Mouse (Mus musculus) midbrain, postnatal 0 days (tissue): ENCODE data around the gene Slc35c1. TPM values are rescaled to one million over a fixed set of nuclear protein-coding genes. Genes with fewer than 3 reads are reported as not detected.

ENCODE experiments used
- ATAC-seq: fragments of 200-750 bp; cut with Nextera tagmentation; 2 replicates; pipeline ENCODE4 v1.8.0; 2017; ENCODE audit warnings: moderate number of reproducible peaks, mild to moderate bottlenecking, moderate TSS enrichment, moderate library complexity; ENCODE audit not compliant: low FRiP score
- DNase-seq: peaks from one replicate; pipeline ENCODE4 v3.0.0-alpha.2; 2015; ENCODE audit warnings: low spot score
- H3K27ac ChIP-seq: fragments of 300-500 bp; sonication (generic); 2 replicates; pipeline ENCODE4 v1.5.1; 2014; ENCODE audit warnings: low read depth, mild to moderate bottlenecking, low read length, mixed read lengths
- H3K27me3 ChIP-seq: fragments of 300-500 bp; sonication (generic); 2 replicates; pipeline ENCODE4 v1.6.1; 2014; ENCODE audit warnings: low read length, control low read depth, mixed read lengths; ENCODE audit not compliant: insufficient read depth
- H3K36me3 ChIP-seq: fragments of 300-500 bp; sonication (generic); 2 replicates; pipeline ENCODE4 v1.6.1; 2014; ENCODE audit warnings: low read length, control low read depth, mixed read lengths; ENCODE audit not compliant: insufficient read depth
- H3K4me1 ChIP-seq: fragments of 300-500 bp; sonication (generic); 2 replicates; pipeline ENCODE4 v1.6.1; 2014; ENCODE audit warnings: mild to moderate bottlenecking, control low read depth, antibody characterized with exemption, low read length, mixed read lengths; ENCODE audit not compliant: insufficient read depth
- H3K4me2 ChIP-seq: fragments of 300-500 bp; sonication (generic); 2 replicates; pipeline ENCODE4 v1.6.1; 2014; ENCODE audit warnings: low read depth, mild to moderate bottlenecking, low read length, mixed read lengths; ENCODE audit not compliant: poor library complexity, severe bottlenecking
- H3K4me3 ChIP-seq: fragments of 300-500 bp; sonication (generic); 2 replicates; pipeline ENCODE4 v1.5.1; 2014; ENCODE audit warnings: low read depth, mild to moderate bottlenecking, low read length, moderate library complexity
- H3K9ac ChIP-seq: fragments of 300-500 bp; sonication (generic); replicated peaks from 2 replicates; pipeline ENCODE4 v1.6.1; 2014; ENCODE audit warnings: mild to moderate bottlenecking, low read length, moderate library complexity, mixed read lengths; ENCODE audit not compliant: poor library complexity, severe bottlenecking
- H3K9me3 ChIP-seq: fragments of 300-500 bp; sonication (generic); 2 replicates; pipeline ENCODE4 v1.6.1; 2016; ENCODE audit warnings: low read length, control low read depth
- CTCF ChIP-seq: IDR thresholded peaks from 2 replicates; pipeline ENCODE4 v1.5.1; 2016; ENCODE audit warnings: antibody characterized with exemption, mild to moderate bottlenecking
- WGBS: fragments of 180-500 bp; shearing (Covaris S2); extraction: QIAGEN DNeasy Blood & Tissue Kit; methylation state at CpG from one replicate; pipeline ENCODE4 v1.1.7; 2014; 5-methylcytosine and 5-hydroxymethylcytosine counted together
- polyA plus RNA-seq: library from polyadenylated mRNA; unstranded; fragments of >200 nt; fragmentation: Nextera tagmentation; extraction: Ambion mirVana; gene quantifications from 2 replicates; pipeline ENCODE4 v1.2.1, GENCODE M21; 2015
- total RNA-seq: library from RNA; depleted of rRNA; stranded (reverse); fragments of >200 nt; gene quantifications from 2 replicates; pipeline ENCODE4 v1.2.3, GENCODE M21; 2014

Slc35c1 gene
- total and polyA plus RNA-seq, 2 experiments from 2014 or later: 16.8 to 18.6 TPM

GRCm38 (mm10) chr2:92445890-92446289, 14.4 kb downstream of the Slc35c1 start:
- no peaks in the 10 kb centered on the region for H3K27me3 ChIP-seq
- H3K36me3 ChIP-seq: no peaks in the 10 kb centered on the region
- no peak for DNase-seq
- WGBS: 36% methylated on average over 9 of the region's 9 CpGs
- no peak for ATAC-seq
- H3K27ac ChIP-seq: no peak overlapping the region
- H3K4me2 ChIP-seq: no peak overlapping the region
- TF ChIP-seq CTCF: no peak
- H3K4me1 ChIP-seq: no peaks in the 10 kb centered on the region
- H3K9me3 ChIP-seq: no peaks in the 10 kb centered on the region
- H3K9ac ChIP-seq: no peak overlapping the region
- no peak overlapping the region for H3K4me3 ChIP-seq

- no peak for ATAC-seq
- no peak for TF ChIP-seq CTCF
Measured at GRCm38 (mm10) chr2:92444376-92444775, 16.0 kb downstream of the Slc35c1 start.

GRCm38 (mm10) chr2:92443313-92443712, 17.0 kb downstream of the Slc35c1 start:
- no peak overlapping the region for H3K4me2 ChIP-seq
- TF ChIP-seq CTCF: no peak
- H3K27ac ChIP-seq: no peak overlapping the region
- ATAC-seq (no peak), DNase-seq (no peak)
- H3K9ac ChIP-seq: no peak overlapping the region
- H3K9me3 ChIP-seq: no peaks in the 10 kb centered on the region
- WGBS: 83% methylated on average over 4 of the region's 4 CpGs
- no peaks in the 10 kb centered on the region for H3K36me3 ChIP-seq
- H3K4me3 ChIP-seq: no peak overlapping the region
- H3K27me3 ChIP-seq: no peaks in the 10 kb centered on the region
- no peaks in the 10 kb centered on the region for H3K4me1 ChIP-seq

More at GRCm38 (mm10) chr2:92444376-92444775, 16.0 kb downstream of the Slc35c1 start:
- Histone ChIP-seq H3K9ac (no peak overlapping the region), H3K4me1 (no peaks in the 10 kb centered on the region), H3K27ac (no peak overlapping the region), H3K36me3 (no peaks in the 10 kb centered on the region), H3K27me3 (no peaks in the 10 kb centered on the region), H3K4me2 (no peak overlapping the region), H3K4me3 (no peak overlapping the region), H3K9me3 (no peaks in the 10 kb centered on the region)
- DNase-seq: no peak
- WGBS: 41% methylated on average over 4 of the region's 4 CpGs

GRCm38 (mm10) chr2:92442419-92443001, 17.8 kb downstream of the Slc35c1 start:
- Histone ChIP-seq H3K4me2 (no peak overlapping the region), H3K9me3 (no peaks in the 10 kb centered on the region), H3K36me3 (no peaks in the 10 kb centered on the region), H3K9ac (no peak overlapping the region), H3K27ac (no peak overlapping the region; the same call in 1 of the 2 replicates), H3K27me3 (no peaks in the 10 kb centered on the region), H3K4me1 (no peaks in the 10 kb centered on the region), H3K4me3 (no peak overlapping the region)
- DNase-seq (no peak), ATAC-seq (no peak)
- no peak for TF ChIP-seq CTCF
- 73% methylated on average over 12 of the region's 12 CpGs for WGBS

- no peak overlapping the region for H3K27ac ChIP-seq
- no peak overlapping the region for H3K9ac ChIP-seq
- no peak overlapping the region for H3K4me2 ChIP-seq
- TF ChIP-seq CTCF: no peak
- H3K4me3 ChIP-seq: no peak overlapping the region
- H3K27me3 ChIP-seq: no peaks in the 10 kb centered on the region
- H3K9me3 ChIP-seq: no peaks in the 10 kb centered on the region
- H3K4me1 ChIP-seq: no peaks in the 10 kb centered on the region
- DNase-seq (no peak), ATAC-seq (no peak)
- H3K36me3 ChIP-seq: no peaks in the 10 kb centered on the region
- 64% methylated on average over 6 of the region's 6 CpGs for WGBS
Measured at GRCm38 (mm10) chr2:92440432-92440831, 19.9 kb downstream of the Slc35c1 start.

GRCm38 (mm10) chr2:92438567-92438966, 21.8 kb downstream of the Slc35c1 start:
- 62% methylated on average over 3 of the region's 3 CpGs for WGBS
- H3K27ac ChIP-seq: no peak overlapping the region
- H3K4me3 ChIP-seq: no peak overlapping the region
- peaks cover 6% of the 10 kb centered on the region; the same call in 1 of the 2 replicates for H3K4me1 ChIP-seq
- no peak for TF ChIP-seq CTCF
- ATAC-seq (no peak), DNase-seq (no peak)
- H3K36me3 ChIP-seq: no peaks in the 10 kb centered on the region
- no peaks in the 10 kb centered on the region for H3K9me3 ChIP-seq
- H3K9ac ChIP-seq: no peak overlapping the region
- H3K4me2 ChIP-seq: no peak overlapping the region
- no peaks in the 10 kb centered on the region for H3K27me3 ChIP-seq
